Mouse (Mus musculus) neural tube, embryonic 15.5 days (tissue): ENCODE results near the gene Esd. TPM values are rescaled to one million over a fixed set of nuclear protein-coding genes. Genes with fewer than 3 reads are reported as not detected.
A peak's percentile ranks its signal among the peaks of the same experiment; 100 is the strongest.

Source experiments
- ATAC-seq: fragments of 200-750 bp; cut with Nextera tagmentation; 2 replicates; pipeline ENCODE4 v1.8.0; 2017; ENCODE audit warnings: mild to moderate bottlenecking, moderate TSS enrichment, moderate library complexity; ENCODE audit not compliant: low FRiP score
- H3K27ac ChIP-seq: fragments of 300-500 bp; sonication (generic); replicated peaks from 2 replicates; pipeline ENCODE4 v1.5.1; 2015; ENCODE audit warnings: mild to moderate bottlenecking, inconsistent platforms
- H3K27me3 ChIP-seq: fragments of 300-500 bp; sonication (generic); replicated peaks from 2 replicates; pipeline ENCODE4 v1.6.1; 2015; ENCODE audit warnings: inconsistent platforms
- H3K36me3 ChIP-seq: fragments of 300-500 bp; sonication (generic); 2 replicates; pipeline ENCODE4 v1.6.1; 2015; ENCODE audit warnings: inconsistent platforms
- H3K4me1 ChIP-seq: fragments of 300-500 bp; sonication (generic); 2 replicates; pipeline ENCODE4 v1.6.1; 2015; ENCODE audit warnings: inconsistent platforms
- H3K4me2 ChIP-seq: fragments of 300-500 bp; sonication (generic); 2 replicates; pipeline ENCODE4 v1.6.1; 2015; ENCODE audit warnings: inconsistent platforms, mild to moderate bottlenecking, moderate library complexity
- H3K4me3 ChIP-seq: fragments of 300-500 bp; sonication (generic); replicated peaks from 2 replicates; pipeline ENCODE4 v1.5.1; 2015; ENCODE audit warnings: mild to moderate bottlenecking, inconsistent platforms
- H3K9ac ChIP-seq: fragments of 300-500 bp; sonication (generic); replicated peaks from 2 replicates; pipeline ENCODE4 v1.6.1; 2015; ENCODE audit warnings: mild to moderate bottlenecking, inconsistent platforms
- H3K9me3 ChIP-seq: fragments of 300-500 bp; sonication (generic); replicated peaks from 2 replicates; pipeline ENCODE4 v1.6.1; 2016; ENCODE audit warnings: inconsistent platforms
- WGBS: fragments of 180-500 bp; shearing (Covaris S2); methylation state at CpG from one replicate; pipeline ENCODE4 v1.1.7; 2015; ENCODE audit warnings: mixed read lengths; 5-methylcytosine and 5-hydroxymethylcytosine counted together
- polyA plus RNA-seq: library from polyadenylated mRNA; unstranded; fragments of >200 nt; fragmentation: Nextera tagmentation; extraction: Ambion mirVana; gene quantifications from 2 replicates; pipeline ENCODE4 v1.2.1, GENCODE M21; 2015

Gene Esd
- polyA plus RNA-seq, 1 experiment from 2014 or later, result 226 TPM

- peak; percentile 53; the same call in 1 of the 2 replicates for ATAC-seq
- Histone ChIP-seq H3K4me2 (no peak overlapping the region; the same call in 1 of the 2 replicates), H3K4me1 (peaks cover 23% of the 10 kb centered on the region), H3K4me3 (no peak overlapping the region), H3K36me3 (peaks cover 18% of the 10 kb centered on the region), H3K9ac (no peak overlapping the region), H3K27me3 (no peaks in the 10 kb centered on the region), H3K27ac (peak overlapping the region; percentile 70), H3K9me3 (0 out of 2 replicates have a peak, but pooled peaks cover 4% of the 10 kb centered on the region)
- 55% methylated on average over 10 of the region's 10 CpGs for WGBS
Measured at GRCm38 (mm10) chr14:74797386-74798062, 65.4 kb downstream of the Esd start.

- Histone ChIP-seq H3K9ac (no peak overlapping the region), H3K9me3 (0 out of 2 replicates have a peak, but pooled peaks cover 4% of the 10 kb centered on the region), H3K4me2 (no peak overlapping the region; the same call in 1 of the 2 replicates), H3K4me1 (peaks cover 23% of the 10 kb centered on the region), H3K36me3 (peaks cover 17% of the 10 kb centered on the region), H3K27me3 (no peaks in the 10 kb centered on the region), H3K4me3 (no peak overlapping the region), H3K27ac (peak overlapping the region; percentile 70)
- peak; percentile 88 for ATAC-seq
- WGBS, result 24% methylated on average over 16 of the region's 16 CpGs
Measured at GRCm38 (mm10) chr14:74798063-74798890, 66.2 kb downstream of the Esd start.

Other genes with a start within 250 kb of the Esd start
- gene Htr2a, start 91.5 kb upstream of the Esd start, polyA plus RNA-seq, result 3.7 and 4.4 TPM in 2 replicates
- 19.6 and 20.6 TPM in 2 replicates for gene Lrch1, start 215.6 kb downstream of the Esd start, polyA plus RNA-seq